Mouse (Mus musculus): ENCODE measurements at regions not wholly inside any gene's neighbourhood (a gene's known extent, or its start where the extent isn't known, plus 50 kb on each side); places are given as distances from the start of the nearest gene placed in this dataset.

GRCm38 (mm10) chr8:109106971-109107370 is 386.9 kb upstream of the Pmfbp1 start:
- H3K9me3 ChIP-seq (replicated peaks; ENCODE audit: control insufficient read depth, low read length) = no peaks in the 10 kb centered on the region
- no peak for ATAC-seq (ENCODE audit: insufficient read depth, low FRiP score)
- no peak overlapping the region for H3K9ac ChIP-seq (ENCODE audit: low read length)
- no peak overlapping the region for H3K27ac ChIP-seq (ENCODE audit: low read length)
- WGBS = 49% methylated on average over 9 of the region's 9 CpGs
- no peak overlapping the region for H3K4me2 ChIP-seq (ENCODE audit: low read depth, low read length)
- H3K4me1 ChIP-seq (ENCODE audit: control insufficient read depth, insufficient read depth, low read length) = peaks cover 6% of the 10 kb centered on the region
- no peaks in the 10 kb centered on the region for H3K36me3 ChIP-seq (ENCODE audit: control insufficient read depth, insufficient read depth, low read length)
- no peaks in the 10 kb centered on the region for H3K27me3 ChIP-seq (ENCODE audit: control insufficient read depth, insufficient read depth, low read length)
- no peak overlapping the region for H3K4me3 ChIP-seq (replicated peaks; ENCODE audit: low read length)

DNA sequence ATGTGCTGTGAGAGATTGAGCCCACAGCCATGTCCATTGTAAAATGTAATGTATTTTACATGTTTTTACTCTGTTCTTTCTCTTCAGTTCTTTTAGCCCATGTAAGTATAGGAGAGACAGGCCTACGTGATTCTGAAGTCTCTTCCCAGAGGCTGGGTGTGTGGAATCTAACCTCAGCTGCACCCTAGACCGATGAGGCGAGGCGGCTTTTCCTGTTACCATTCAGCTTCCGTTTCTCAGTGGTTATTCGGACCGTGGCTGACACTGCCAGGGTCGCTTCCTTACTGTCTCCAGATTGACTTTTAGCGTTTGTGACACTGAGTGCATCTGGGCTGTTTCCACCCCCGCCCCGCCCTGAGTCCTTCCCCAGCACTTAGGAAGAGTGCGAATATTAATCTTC is 386.1 kb upstream of the Pmfbp1 start:
- no peak for ATAC-seq (ENCODE audit: insufficient read depth, low FRiP score)
- Histone ChIP-seq H3K27me3 (ENCODE audit: control insufficient read depth, insufficient read depth, low read length) (no peaks in the 10 kb centered on the region), H3K9ac (ENCODE audit: low read length) (no peak overlapping the region), H3K27ac (ENCODE audit: low read length) (no peak overlapping the region), H3K4me2 (ENCODE audit: low read depth, low read length) (no peak overlapping the region), H3K9me3 (replicated peaks; ENCODE audit: control insufficient read depth, low read length) (no peaks in the 10 kb centered on the region), H3K36me3 (ENCODE audit: control insufficient read depth, insufficient read depth, low read length) (no peaks in the 10 kb centered on the region), H3K4me1 (ENCODE audit: control insufficient read depth, insufficient read depth, low read length) (peaks cover 6% of the 10 kb centered on the region), H3K4me3 (replicated peaks; ENCODE audit: low read length) (no peak overlapping the region)
- 61% methylated on average over 12 of the region's 12 CpGs for WGBS

GRCm38 (mm10) chr8:109109390-109109789 is 384.4 kb upstream of the Pmfbp1 start:
- no peak for ATAC-seq (ENCODE audit: insufficient read depth, low FRiP score)
- H3K27me3 ChIP-seq (ENCODE audit: control insufficient read depth, insufficient read depth, low read length) = no peaks in the 10 kb centered on the region
- H3K4me3 ChIP-seq (replicated peaks; ENCODE audit: low read length) = no peak overlapping the region
- peaks cover 6% of the 10 kb centered on the region for H3K4me1 ChIP-seq (ENCODE audit: control insufficient read depth, insufficient read depth, low read length)
- no peak overlapping the region for H3K27ac ChIP-seq (ENCODE audit: low read length)
- H3K4me2 ChIP-seq (ENCODE audit: low read depth, low read length) = no peak overlapping the region
- 77% methylated on average over 4 of the region's 4 CpGs for WGBS
- H3K9ac ChIP-seq (ENCODE audit: low read length) = no peak overlapping the region
- no peaks in the 10 kb centered on the region for H3K9me3 ChIP-seq (replicated peaks; ENCODE audit: control insufficient read depth, low read length)
- H3K36me3 ChIP-seq (ENCODE audit: control insufficient read depth, insufficient read depth, low read length) = no peaks in the 10 kb centered on the region

DNA sequence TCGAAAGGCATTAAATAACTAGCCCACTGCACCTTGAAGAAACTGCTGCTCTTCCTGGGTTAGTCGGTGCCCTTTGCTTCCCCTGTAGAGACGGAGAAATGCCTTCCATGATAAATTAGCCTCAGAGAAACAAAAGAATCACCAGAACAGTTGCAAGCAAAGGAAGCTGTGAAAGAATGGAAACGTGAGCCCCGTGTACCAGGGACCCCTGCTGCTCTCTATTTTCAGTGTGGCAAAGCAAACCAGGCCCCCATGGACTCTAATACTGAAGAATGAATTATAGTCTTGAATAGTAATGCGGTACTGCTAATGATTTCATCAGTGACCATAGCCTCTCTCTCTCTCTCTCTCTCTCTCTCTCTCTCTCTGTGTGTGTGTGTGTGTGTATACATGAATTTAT is 372.1 kb upstream of the Pmfbp1 start:
- Histone ChIP-seq H3K36me3 (ENCODE audit: control insufficient read depth, insufficient read depth, low read length) (no peaks in the 10 kb centered on the region), H3K27me3 (ENCODE audit: control insufficient read depth, insufficient read depth, low read length) (no peaks in the 10 kb centered on the region), H3K27ac (ENCODE audit: low read length) (no peak overlapping the region), H3K4me2 (ENCODE audit: low read depth, low read length) (no peak overlapping the region), H3K9ac (ENCODE audit: low read length) (no peak overlapping the region), H3K4me3 (replicated peaks; ENCODE audit: low read length) (no peak overlapping the region), H3K4me1 (ENCODE audit: control insufficient read depth, insufficient read depth, low read length) (no peaks in the 10 kb centered on the region), H3K9me3 (replicated peaks; ENCODE audit: control insufficient read depth, low read length) (no peaks in the 10 kb centered on the region)
- ATAC-seq (ENCODE audit: insufficient read depth, low FRiP score) = no peak
- 34% methylated on average over 6 of the region's 6 CpGs for whole genome bisulfite sequencing

DNA sequence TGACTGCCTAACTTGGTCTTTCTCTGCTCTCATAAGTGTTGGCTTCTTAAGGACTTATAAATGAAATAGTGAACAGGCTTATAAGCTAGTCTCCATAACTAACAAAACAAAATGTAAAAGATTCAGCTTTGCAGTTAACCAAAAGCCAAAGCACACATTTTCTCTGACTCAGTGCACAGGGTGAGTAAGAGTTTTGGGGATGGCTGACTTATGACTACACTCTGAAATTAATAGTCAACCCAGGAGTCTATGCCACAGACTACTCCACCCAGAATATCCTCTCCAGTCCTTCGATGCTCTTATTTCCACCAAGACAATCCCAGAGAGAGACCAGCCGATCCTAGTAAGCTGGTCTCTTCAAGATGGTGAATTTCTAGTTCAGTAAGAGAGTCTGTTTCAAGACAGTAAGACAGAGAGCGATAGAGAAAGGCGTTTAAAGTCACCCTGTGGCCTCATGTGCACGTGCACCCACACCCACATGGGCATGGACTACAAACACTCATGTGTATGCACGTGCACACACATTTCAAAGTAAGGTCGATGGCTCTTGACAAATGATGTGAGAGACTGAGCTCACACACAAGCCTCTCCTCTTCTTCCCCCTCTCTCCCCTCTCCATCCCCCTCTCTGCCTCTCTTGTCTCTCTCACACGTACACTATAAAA is 351.2 kb upstream of the Pmfbp1 start:
- no peak overlapping the region for H3K27ac ChIP-seq (ENCODE audit: low read length)
- no peaks in the 10 kb centered on the region for H3K4me1 ChIP-seq (ENCODE audit: control insufficient read depth, insufficient read depth, low read length)
- no peaks in the 10 kb centered on the region for H3K36me3 ChIP-seq (ENCODE audit: control insufficient read depth, insufficient read depth, low read length)
- WGBS = 77% methylated on average over 8 of the region's 8 CpGs
- H3K27me3 ChIP-seq (ENCODE audit: control insufficient read depth, insufficient read depth, low read length) = no peaks in the 10 kb centered on the region
- no peak overlapping the region for H3K9ac ChIP-seq (ENCODE audit: low read length)
- no peak overlapping the region for H3K4me3 ChIP-seq (replicated peaks; ENCODE audit: low read length)
- ATAC-seq (ENCODE audit: insufficient read depth, low FRiP score) = no peak
- H3K9me3 ChIP-seq (replicated peaks; ENCODE audit: control insufficient read depth, low read length) = no peaks in the 10 kb centered on the region
- H3K4me2 ChIP-seq (ENCODE audit: low read depth, low read length) = no peak overlapping the region

GRCm38 (mm10) chr8:109151711-109152110 is 342.1 kb upstream of the Pmfbp1 start:
- WGBS = 69% methylated on average over 4 of the region's 4 CpGs
- H3K27ac ChIP-seq (ENCODE audit: low read length) = no peak overlapping the region
- no peak overlapping the region for H3K4me3 ChIP-seq (replicated peaks; ENCODE audit: low read length)
- no peaks in the 10 kb centered on the region; the same call in 1 of the 2 replicates for H3K9me3 ChIP-seq (replicated peaks; ENCODE audit: control insufficient read depth, low read length)
- no peaks in the 10 kb centered on the region for H3K4me1 ChIP-seq (ENCODE audit: control insufficient read depth, insufficient read depth, low read length)
- no peak overlapping the region for H3K9ac ChIP-seq (ENCODE audit: low read length)
- no peaks in the 10 kb centered on the region for H3K27me3 ChIP-seq (ENCODE audit: control insufficient read depth, insufficient read depth, low read length)
- ATAC-seq (ENCODE audit: insufficient read depth, low FRiP score) = no peak
- no peak overlapping the region for H3K4me2 ChIP-seq (ENCODE audit: low read depth, low read length)
- H3K36me3 ChIP-seq (ENCODE audit: control insufficient read depth, insufficient read depth, low read length) = no peaks in the 10 kb centered on the region

DNA sequence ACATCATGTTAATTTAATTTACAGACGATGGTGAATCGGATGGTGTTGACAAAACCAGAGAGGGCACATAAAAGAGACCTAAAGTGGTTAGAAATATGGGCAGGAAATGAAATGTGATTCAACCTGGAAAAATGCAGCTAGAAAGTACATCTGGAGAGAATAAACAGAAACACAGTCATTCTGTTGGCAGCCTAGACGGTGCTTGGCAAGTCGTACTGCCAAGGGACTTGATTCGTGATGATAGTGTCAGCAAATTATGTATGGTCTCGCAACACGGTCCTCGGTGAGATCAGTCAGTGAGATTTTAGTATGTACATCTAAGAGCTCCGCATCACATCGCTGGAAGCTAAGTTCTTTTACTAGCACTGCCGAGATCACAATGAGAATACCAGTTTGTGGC is 338.3 kb upstream of the Pmfbp1 start:
- no peaks in the 10 kb centered on the region; the same call in 1 of the 2 replicates for H3K9me3 ChIP-seq (replicated peaks; ENCODE audit: control insufficient read depth, low read length)
- H3K27me3 ChIP-seq (ENCODE audit: control insufficient read depth, insufficient read depth, low read length) = no peaks in the 10 kb centered on the region
- no peak overlapping the region for H3K27ac ChIP-seq (ENCODE audit: low read length)
- H3K9ac ChIP-seq (ENCODE audit: low read length) = no peak overlapping the region
- no peak for ATAC-seq (ENCODE audit: insufficient read depth, low FRiP score)
- no peaks in the 10 kb centered on the region for H3K36me3 ChIP-seq (ENCODE audit: control insufficient read depth, insufficient read depth, low read length)
- H3K4me2 ChIP-seq (ENCODE audit: low read depth, low read length) = no peak overlapping the region
- WGBS = 64% methylated on average over 11 of the region's 11 CpGs
- H3K4me1 ChIP-seq (ENCODE audit: control insufficient read depth, insufficient read depth, low read length) = no peaks in the 10 kb centered on the region
- no peak overlapping the region for H3K4me3 ChIP-seq (replicated peaks; ENCODE audit: low read length)

GRCm38 (mm10) chr8:109156016-109156415 is 337.8 kb upstream of the Pmfbp1 start:
- no peak overlapping the region for H3K4me3 ChIP-seq (replicated peaks; ENCODE audit: low read length)
- WGBS = 80% methylated on average over 8 of the region's 8 CpGs
- no peak overlapping the region for H3K9ac ChIP-seq (ENCODE audit: low read length)
- no peaks in the 10 kb centered on the region for H3K27me3 ChIP-seq (ENCODE audit: control insufficient read depth, insufficient read depth, low read length)
- no peak overlapping the region for H3K4me2 ChIP-seq (ENCODE audit: low read depth, low read length)
- no peaks in the 10 kb centered on the region for H3K36me3 ChIP-seq (ENCODE audit: control insufficient read depth, insufficient read depth, low read length)
- no peaks in the 10 kb centered on the region for H3K4me1 ChIP-seq (ENCODE audit: control insufficient read depth, insufficient read depth, low read length)
- no peaks in the 10 kb centered on the region; the same call in 1 of the 2 replicates for H3K9me3 ChIP-seq (replicated peaks; ENCODE audit: control insufficient read depth, low read length)
- H3K27ac ChIP-seq (ENCODE audit: low read length) = no peak overlapping the region
- ATAC-seq (ENCODE audit: insufficient read depth, low FRiP score) = no peak

- Histone ChIP-seq H3K27me3 (ENCODE audit: control insufficient read depth, insufficient read depth, low read length) (no peaks in the 10 kb centered on the region), H3K27ac (ENCODE audit: low read length) (no peak overlapping the region), H3K4me2 (ENCODE audit: low read depth, low read length) (no peak overlapping the region), H3K4me1 (ENCODE audit: control insufficient read depth, insufficient read depth, low read length) (no peaks in the 10 kb centered on the region), H3K9me3 (replicated peaks; ENCODE audit: control insufficient read depth, low read length) (peaks cover 4% of the 10 kb centered on the region; the same call in 1 of the 2 replicates), H3K4me3 (replicated peaks; ENCODE audit: low read length) (no peak overlapping the region), H3K9ac (ENCODE audit: low read length) (no peak overlapping the region), H3K36me3 (ENCODE audit: control insufficient read depth, insufficient read depth, low read length) (no peaks in the 10 kb centered on the region)
- WGBS = 83% methylated on average over 4 of the region's 4 CpGs
- ATAC-seq (ENCODE audit: insufficient read depth, low FRiP score) = no peak
Observed at GRCm38 (mm10) chr8:109172701-109173100, 321.1 kb upstream of the Pmfbp1 start.

Data from stomach, embryonic 16.5 days (tissue).